In genomic region chr7:43656232-43656631, GRCm38 (mm10) we compare ENCODE assay signal across 28 mouse cellular contexts. TPM values are rescaled to one million over a fixed set of nuclear protein-coding genes. Genes with fewer than 3 reads are reported as not detected.
"Had no signal": no experiment of that assay in that cellular context is flagged by ENCODE, and none has a peak within 500 bp of the region (broad histone marks: within the 10 kb centered on the region; RNA-seq: fewer than 3 reads in every experiment).

No protein-coding gene starts in this region.

- H3K27ac ChIP-seq: kidney, postnatal 0 days; limb, embryonic 10.5 days; limb, embryonic 13.5 days; lung, embryonic 15.5 days; midbrain, embryonic 10.5 days; midbrain, embryonic 13.5 days; neural tube, embryonic 13.5 days; stomach, embryonic 15.5 days had no signal

- H3K9me3 ChIP-seq: lung, embryonic 15.5 days; neural tube, embryonic 13.5 days; stomach, embryonic 15.5 days had no signal

- H3K36me3 ChIP-seq: limb, embryonic 10.5 days; limb, embryonic 13.5 days; lung, embryonic 15.5 days; midbrain, embryonic 10.5 days; midbrain, embryonic 13.5 days; neural tube, embryonic 13.5 days; stomach, embryonic 15.5 days had no signal

- H3K4me3 ChIP-seq: limb, embryonic 10.5 days; limb, embryonic 13.5 days; lung, embryonic 15.5 days; midbrain, embryonic 10.5 days; midbrain, embryonic 13.5 days; myocyte; neural tube, embryonic 13.5 days; stomach, embryonic 15.5 days had no signal

- H3K4me2 ChIP-seq: limb, embryonic 13.5 days; lung, embryonic 15.5 days; midbrain, embryonic 13.5 days; neural tube, embryonic 13.5 days; stomach, embryonic 15.5 days had no signal

- H3K9ac ChIP-seq: limb, embryonic 13.5 days; lung, embryonic 15.5 days; midbrain, embryonic 13.5 days; neural tube, embryonic 13.5 days; stomach, embryonic 15.5 days had no signal

- H3K4me1 ChIP-seq: limb, embryonic 10.5 days; limb, embryonic 13.5 days; lung, embryonic 15.5 days; midbrain, embryonic 10.5 days; midbrain, embryonic 13.5 days; neural tube, embryonic 13.5 days; stomach, embryonic 15.5 days had no signal

- DNase-seq: kidney, adult 18-20 months; kidney, postnatal 36 days; lung, adult 18-20 months; lung, postnatal 10 days; lung, postnatal 36 days; retina, postnatal 1 day; right cerebral cortex, postnatal 25 days; thymus, postnatal 25 days had no signal

- ATAC-seq: inflammation-experienced regulatory T-cells, adult 6 months; intestine, embryonic 16.5 days; midbrain, embryonic 13.5 days; midbrain, embryonic 16.5 days had no signal

- H3K27me3 ChIP-seq: limb, embryonic 13.5 days; lung, embryonic 15.5 days; midbrain, embryonic 13.5 days; neural tube, embryonic 13.5 days; stomach, embryonic 15.5 days had no signal

RNA-seq across cellular contexts. Expression of gene Siglece, which starts 3.7 kb away (rescaled TPM):
- polyA plus RNA-seq: myocyte; neural tube, embryonic 13.5 days had no signal

RNA-seq across cellular contexts. Expression of gene Ceacam18, which starts 21.7 kb away (rescaled TPM):
- total RNA-seq: left cerebral cortex, adult 8-10 months; liver, adult 2 months; monocyte, adult 5-6 weeks had no signal
- polyA plus RNA-seq: inflammation-experienced regulatory T-cells, adult 6 months; kidney, embryonic 14.5 days; kidney, postnatal 0 days; limb, embryonic 10.5 days; limb, embryonic 13.5 days; liver, adult 2 months; lung, embryonic 15.5 days; midbrain, embryonic 10.5 days; midbrain, embryonic 13.5 days; myocyte; neural tube, embryonic 13.5 days; urinary bladder, adult 2 months had no signal

RNA-seq across cellular contexts. Expression of gene Klk14, which starts 34.0 kb away (rescaled TPM):
- total RNA-seq: layer of hippocampus, postnatal 14 days; left cerebral cortex, adult 8-10 months; left cerebral cortex, postnatal 14 days; liver, adult 2 months; monocyte, adult 5-6 weeks; neutrophil, adult 5-6 weeks had no signal
- polyA plus RNA-seq: inflammation-experienced regulatory T-cells, adult 6 months; kidney, embryonic 14.5 days; kidney, postnatal 0 days; limb, embryonic 10.5 days; limb, embryonic 13.5 days; liver, adult 2 months; lung, embryonic 15.5 days; midbrain, embryonic 10.5 days; midbrain, embryonic 13.5 days; midbrain, embryonic 16.5 days; myocyte; neural tube, embryonic 13.5 days had no signal

RNA-seq across cellular contexts. Expression of gene Zfp819, which starts 49.3 kb away (rescaled TPM):
- total RNA-seq: monocyte, adult 5-6 weeks had no signal
- polyA plus RNA-seq: inflammation-experienced regulatory T-cells, adult 6 months; intestine, embryonic 16.5 days; liver, adult 2 months; myocyte; stomach, embryonic 15.5 days had no signal
